Mouse (Mus musculus): ENCODE results near the gene Snrpg.

GRCm38 (mm10) chr6:86398986-86399385, 27.9 kb downstream of the Snrpg start:
- TF ChIP-seq CTCF (conservative IDR thresholded peaks at IDR 0.05; ENCODE audit: low read length) (no peak), POU5F1 (IDR thresholded peaks at IDR 0.05; ENCODE audit: borderline replicate concordance, low read length) (no peak), NANOG (IDR thresholded peaks at IDR 0.05; ENCODE audit: borderline replicate concordance, low read length) (no peak)
